Mouse (Mus musculus) lung, embryonic 15.5 days (tissue): ENCODE measurements at regions not wholly inside any gene's neighbourhood (a gene's known extent, or its start where the extent isn't known, plus 50 kb on each side); places are given as distances from the start of the nearest gene placed in this dataset.

Experiments used
- ATAC-seq: fragments of 200-750 bp; cut with Nextera tagmentation; 2 replicates; pipeline ENCODE4 v1.8.0; 2017; ENCODE audit warnings: moderate number of reproducible peaks, borderline replicate concordance; ENCODE audit not compliant: low FRiP score, low TSS enrichment; ENCODE audit errors: extremely low read depth
- H3K27ac ChIP-seq: fragments of 300-500 bp; sonication (generic); 2 replicates; pipeline ENCODE4 v1.5.1; 2015; ENCODE audit warnings: moderate library complexity, mild to moderate bottlenecking, inconsistent platforms
- H3K27me3 ChIP-seq: fragments of 300-500 bp; sonication (generic); 2 replicates; pipeline ENCODE4 v1.6.1; 2015; ENCODE audit warnings: inconsistent platforms
- H3K36me3 ChIP-seq: fragments of 300-500 bp; sonication (generic); 2 replicates; pipeline ENCODE4 v1.6.1; 2015; ENCODE audit warnings: inconsistent platforms
- H3K4me1 ChIP-seq: fragments of 300-500 bp; sonication (generic); 2 replicates; pipeline ENCODE4 v1.6.1; 2015; ENCODE audit warnings: inconsistent platforms
- H3K4me2 ChIP-seq: fragments of 300-500 bp; sonication (generic); 2 replicates; pipeline ENCODE4 v1.6.1; 2015; ENCODE audit warnings: inconsistent platforms, mild to moderate bottlenecking, moderate library complexity
- H3K4me3 ChIP-seq: fragments of 300-500 bp; sonication (generic); 2 replicates; pipeline ENCODE4 v1.5.1; 2015; ENCODE audit warnings: mild to moderate bottlenecking, inconsistent platforms
- H3K9ac ChIP-seq: fragments of 300-500 bp; sonication (generic); 2 replicates; pipeline ENCODE4 v1.6.1; 2015; ENCODE audit warnings: inconsistent platforms
- H3K9me3 ChIP-seq: fragments of 300-500 bp; sonication (generic); 2 replicates; pipeline ENCODE4 v1.6.1; 2016; ENCODE audit warnings: inconsistent platforms
- WGBS: fragments of 180-500 bp; shearing (Covaris S2); methylation state at CpG from one replicate; pipeline ENCODE4 v1.1.7; 2015; 5-methylcytosine and 5-hydroxymethylcytosine counted together

DNA sequence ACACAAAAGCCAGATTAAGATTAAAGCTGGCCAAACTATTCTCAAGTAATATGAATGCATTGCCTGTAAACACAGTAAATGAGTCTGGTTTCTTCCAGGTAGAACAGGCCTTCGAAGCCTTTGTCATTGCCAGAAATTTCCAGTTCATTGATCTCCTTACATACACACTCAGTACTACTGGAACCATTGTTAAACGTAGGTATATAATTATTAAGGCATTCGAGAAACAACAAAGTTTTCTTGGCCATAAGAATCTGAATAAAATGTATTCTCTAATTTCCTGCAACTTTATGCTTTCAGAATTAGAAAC is 337.5 kb downstream of the Hs3st1 start:
- Histone ChIP-seq H3K4me2 (no peak overlapping the region), H3K36me3 (no peaks in the 10 kb centered on the region), H3K9me3 (no peaks in the 10 kb centered on the region), H3K9ac (no peak overlapping the region), H3K27me3 (no peaks in the 10 kb centered on the region), H3K27ac (no peak overlapping the region), H3K4me1 (no peaks in the 10 kb centered on the region), H3K4me3 (no peak overlapping the region)
- no peak for ATAC-seq
- 86% methylated on average over 3 of the region's 3 CpGs for WGBS

DNA sequence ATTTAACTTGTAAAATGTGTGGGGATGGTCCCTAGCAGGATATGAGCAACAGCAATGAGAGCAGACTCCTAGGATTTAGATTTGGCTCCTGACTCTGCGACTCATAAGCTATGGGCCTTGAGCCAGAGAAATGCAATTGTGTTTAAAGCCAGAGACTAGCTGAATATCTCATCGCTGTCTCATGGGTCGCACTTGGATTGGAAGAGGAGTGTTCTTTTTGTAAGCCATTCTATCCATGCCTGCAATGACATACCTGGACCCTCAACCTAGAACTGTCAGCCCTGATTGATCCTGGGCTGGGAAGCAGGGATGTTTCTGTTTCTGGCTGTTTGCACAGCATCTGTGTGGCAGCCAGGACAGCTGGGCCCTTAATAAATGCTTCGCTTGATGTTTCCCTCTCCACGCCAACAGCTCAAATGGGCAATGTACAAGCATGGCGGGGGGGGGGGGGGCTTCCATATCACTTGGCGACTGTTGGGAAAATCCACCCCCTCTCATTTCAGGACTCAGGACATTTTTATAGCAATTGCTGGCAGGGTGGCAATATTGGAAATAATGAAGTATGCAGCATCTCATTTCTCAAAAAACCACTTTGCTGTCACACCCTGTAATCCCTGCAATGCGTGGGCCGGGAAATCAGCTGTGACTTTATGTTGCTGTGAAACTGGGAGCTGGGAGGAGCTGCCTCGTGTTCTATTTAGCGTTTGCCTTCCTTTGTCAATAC is 338.0 kb downstream of the Hs3st1 start:
- ATAC-seq, result no peak
- Histone ChIP-seq H3K4me2 (no peak overlapping the region), H3K9ac (no peak overlapping the region), H3K36me3 (no peaks in the 10 kb centered on the region), H3K4me1 (no peaks in the 10 kb centered on the region), H3K27ac (no peak overlapping the region), H3K4me3 (no peak overlapping the region), H3K9me3 (no peaks in the 10 kb centered on the region), H3K27me3 (no peaks in the 10 kb centered on the region)
- WGBS, result 66% methylated on average over 11 of the region's 11 CpGs

DNA sequence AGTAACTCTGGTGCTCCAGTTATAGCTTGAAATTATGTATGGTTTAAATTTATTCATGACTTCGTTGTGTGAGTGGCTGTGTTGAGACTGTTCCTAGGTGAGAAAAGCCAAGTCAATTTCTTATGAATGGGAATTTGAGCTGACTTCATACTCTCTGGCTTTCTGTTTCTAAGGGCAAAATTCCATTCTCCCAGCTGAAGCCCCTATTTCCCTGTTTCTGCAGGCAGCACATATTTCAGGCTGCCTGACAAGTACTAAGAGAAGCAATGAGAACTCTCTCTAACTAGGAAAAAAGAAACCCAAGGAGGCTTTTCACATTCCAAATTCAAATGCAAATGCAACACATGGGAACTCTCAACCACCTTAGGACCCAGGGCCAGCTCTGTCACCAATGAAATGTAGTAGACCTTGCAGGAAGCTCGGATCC is 338.7 kb downstream of the Hs3st1 start:
- 54% methylated on average over 2 of the region's 2 CpGs for WGBS
- no peak for ATAC-seq
- Histone ChIP-seq H3K27ac (no peak overlapping the region), H3K9ac (no peak overlapping the region), H3K4me2 (no peak overlapping the region), H3K9me3 (no peaks in the 10 kb centered on the region), H3K27me3 (no peaks in the 10 kb centered on the region), H3K4me1 (no peaks in the 10 kb centered on the region), H3K36me3 (no peaks in the 10 kb centered on the region), H3K4me3 (no peak overlapping the region)

DNA sequence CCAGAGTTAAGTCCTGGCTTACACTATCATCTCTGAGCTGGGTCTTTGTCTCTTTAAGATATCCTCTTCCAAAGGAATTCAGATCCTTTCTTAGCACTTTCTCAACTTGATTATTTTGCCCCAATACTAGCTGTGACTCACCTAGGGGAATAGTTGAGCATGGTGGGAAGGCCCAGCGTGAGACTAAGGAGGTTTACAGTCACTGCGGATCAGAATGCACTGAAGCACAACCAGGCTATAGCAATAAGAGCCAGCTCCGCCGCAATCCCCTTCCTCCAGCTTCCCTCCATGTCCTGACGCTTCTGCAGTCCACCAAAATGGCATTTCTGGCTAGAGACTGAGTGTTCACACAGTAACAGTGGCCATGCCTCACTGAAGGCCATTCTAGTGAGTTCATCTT is 342.5 kb downstream of the Hs3st1 start:
- 63% methylated on average over 5 of the region's 5 CpGs for WGBS
- Histone ChIP-seq H3K4me2 (no peak overlapping the region), H3K9ac (no peak overlapping the region), H3K27ac (no peak overlapping the region), H3K4me1 (no peaks in the 10 kb centered on the region), H3K36me3 (no peaks in the 10 kb centered on the region), H3K9me3 (no peaks in the 10 kb centered on the region), H3K27me3 (no peaks in the 10 kb centered on the region), H3K4me3 (no peak overlapping the region)
- no peak for ATAC-seq

DNA sequence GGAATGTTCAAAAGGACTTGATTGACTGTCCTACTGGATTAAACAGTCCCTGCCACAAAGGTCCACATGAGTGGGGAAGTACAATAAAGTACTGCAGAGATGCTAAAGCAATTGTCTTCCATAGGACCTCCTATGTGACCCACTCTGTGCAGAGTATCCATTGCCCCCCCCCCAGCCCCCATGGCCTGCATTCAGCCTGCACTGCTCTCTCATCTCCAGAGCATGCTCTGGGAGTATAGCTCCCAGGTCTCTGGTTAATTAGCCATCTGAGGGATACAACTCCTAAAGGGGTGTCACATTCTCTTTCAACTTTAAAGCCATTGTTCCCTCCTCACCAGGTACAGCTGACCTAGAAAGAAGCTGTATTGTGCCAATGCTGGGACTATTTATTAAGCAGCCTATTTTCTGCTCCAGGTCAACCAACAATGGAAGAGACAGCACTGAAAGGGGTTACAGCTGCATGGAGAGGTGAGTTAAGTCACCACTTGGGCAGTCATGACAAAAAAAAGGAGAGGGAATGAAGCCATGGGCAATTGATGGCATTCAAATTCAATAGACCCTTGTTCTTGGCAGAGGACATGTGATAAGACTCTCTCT is 364.8 kb downstream of the Hs3st1 start:
- no peak overlapping the region for H3K9ac ChIP-seq

DNA sequence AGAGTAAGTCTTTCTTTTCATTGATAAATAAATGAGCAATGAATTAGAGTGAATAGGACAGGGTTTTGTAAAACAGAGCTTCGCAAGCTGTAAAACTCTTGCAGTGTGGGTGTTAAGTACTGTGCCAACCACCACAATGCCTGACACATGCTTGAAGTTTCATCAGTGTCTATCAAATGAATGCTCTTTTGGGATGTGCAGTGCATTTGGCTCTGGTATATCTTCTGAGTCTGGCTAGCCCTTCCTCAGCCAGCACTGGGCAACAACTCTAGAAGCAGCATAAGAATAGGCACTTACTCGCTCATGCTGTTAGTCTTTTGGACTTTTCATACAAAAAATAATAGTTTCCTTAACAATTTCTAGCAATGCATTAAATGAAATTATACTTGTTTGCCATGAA is 370.9 kb downstream of the Hs3st1 start:
- H3K4me3 ChIP-seq, result no peak overlapping the region
- no peak overlapping the region for H3K27ac ChIP-seq
- ATAC-seq, result no peak
- no peak overlapping the region for H3K4me2 ChIP-seq
- no peaks in the 10 kb centered on the region for H3K27me3 ChIP-seq
- H3K4me1 ChIP-seq, result no peaks in the 10 kb centered on the region
- no peaks in the 10 kb centered on the region for H3K9me3 ChIP-seq
- no peak overlapping the region for H3K9ac ChIP-seq
- no peaks in the 10 kb centered on the region for H3K36me3 ChIP-seq
- WGBS, result 93% methylated on average over 2 of the region's 2 CpGs

More for the DNA sequence above, 364.8 kb downstream of the Hs3st1 start:
- H3K4me3 ChIP-seq, result no peak overlapping the region
- no peaks in the 10 kb centered on the region for H3K27me3 ChIP-seq
- no peak overlapping the region for H3K4me2 ChIP-seq
- no peaks in the 10 kb centered on the region for H3K9me3 ChIP-seq
- no peak overlapping the region for H3K27ac ChIP-seq
- no peaks in the 10 kb centered on the region for H3K4me1 ChIP-seq
- no peaks in the 10 kb centered on the region for H3K36me3 ChIP-seq
- no peak for ATAC-seq

DNA sequence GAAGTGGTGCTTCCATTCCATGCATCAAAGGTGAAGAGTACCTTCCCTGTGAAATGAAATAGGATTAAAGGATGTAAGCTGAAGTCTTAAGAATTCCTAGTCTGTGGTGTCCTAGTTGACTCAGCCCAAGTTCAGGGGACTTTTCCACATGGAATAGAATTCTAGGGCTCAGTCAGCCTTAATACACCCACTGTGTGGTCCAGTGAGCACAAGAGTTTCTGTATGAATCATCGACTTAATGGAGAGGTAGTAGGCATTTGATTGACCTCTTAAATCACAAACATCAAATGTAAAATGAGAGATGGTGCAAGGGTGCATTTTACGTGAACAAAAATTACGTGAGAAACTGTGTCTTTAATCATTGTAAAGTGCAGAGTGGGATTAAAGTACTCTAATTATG is 381.1 kb downstream of the Hs3st1 start:
- Histone ChIP-seq H3K9me3 (no peaks in the 10 kb centered on the region), H3K9ac (no peak overlapping the region), H3K4me2 (no peak overlapping the region), H3K27me3 (no peaks in the 10 kb centered on the region), H3K36me3 (no peaks in the 10 kb centered on the region), H3K27ac (no peak overlapping the region), H3K4me3 (no peak overlapping the region), H3K4me1 (no peaks in the 10 kb centered on the region)
- ATAC-seq, result no peak
- WGBS, result 80% methylated on average over 3 of the region's 3 CpGs

DNA sequence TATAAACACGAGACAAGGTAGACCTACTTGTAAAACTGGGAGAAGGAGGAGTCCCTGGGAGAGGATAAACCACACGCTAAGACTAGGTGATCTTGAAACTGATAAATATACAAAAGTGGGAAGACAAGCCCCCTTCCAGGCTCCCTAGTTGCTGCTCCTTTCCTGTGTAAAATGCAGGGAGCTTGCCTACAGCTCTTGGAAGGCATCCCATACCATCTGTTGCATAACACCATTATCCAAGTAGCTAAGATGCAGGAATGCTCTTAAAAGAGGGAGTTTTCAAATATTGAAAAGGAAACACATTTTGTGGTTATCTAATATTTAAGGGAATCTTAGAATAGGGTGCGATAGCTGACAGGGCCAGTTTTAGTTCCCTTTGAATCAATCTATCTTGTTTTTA is 406.6 kb downstream of the Hs3st1 start:
- H3K9me3 ChIP-seq, result no peaks in the 10 kb centered on the region
- no peaks in the 10 kb centered on the region for H3K4me1 ChIP-seq
- no peak overlapping the region for H3K4me3 ChIP-seq
- ATAC-seq, result no peak
- 63% methylated on average over 3 of the region's 3 CpGs for WGBS
- no peak overlapping the region for H3K9ac ChIP-seq
- H3K27ac ChIP-seq, result no peak overlapping the region
- H3K4me2 ChIP-seq, result no peak overlapping the region
- H3K36me3 ChIP-seq, result no peaks in the 10 kb centered on the region
- H3K27me3 ChIP-seq, result no peaks in the 10 kb centered on the region

DNA sequence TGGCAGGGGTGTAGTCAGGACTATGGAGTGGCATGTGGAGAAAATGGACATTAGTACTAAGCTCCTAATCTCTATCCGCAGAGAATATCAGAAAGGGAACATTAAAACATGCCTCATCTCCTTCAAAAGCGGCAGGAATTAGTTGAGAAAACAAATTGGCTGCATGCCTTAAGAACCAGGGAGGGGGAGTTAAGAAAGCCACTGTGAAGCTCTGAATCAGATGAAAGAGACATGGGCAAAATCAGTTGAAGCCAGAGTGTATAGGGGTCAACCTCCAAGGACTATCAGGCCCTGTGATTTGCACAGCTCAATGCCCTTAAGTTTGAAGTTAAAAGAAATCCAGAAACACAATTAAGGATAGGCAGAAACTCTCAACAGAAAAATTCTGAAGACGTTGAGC is 408.3 kb downstream of the Hs3st1 start:
- no peak overlapping the region for H3K4me3 ChIP-seq
- no peak overlapping the region for H3K9ac ChIP-seq
- WGBS, result 72% methylated on average over 3 of the region's 3 CpGs
- no peak for ATAC-seq
- H3K9me3 ChIP-seq, result no peaks in the 10 kb centered on the region
- H3K4me2 ChIP-seq, result no peak overlapping the region
- no peaks in the 10 kb centered on the region for H3K36me3 ChIP-seq
- H3K4me1 ChIP-seq, result no peaks in the 10 kb centered on the region
- no peak overlapping the region for H3K27ac ChIP-seq
- H3K27me3 ChIP-seq, result no peaks in the 10 kb centered on the region

DNA sequence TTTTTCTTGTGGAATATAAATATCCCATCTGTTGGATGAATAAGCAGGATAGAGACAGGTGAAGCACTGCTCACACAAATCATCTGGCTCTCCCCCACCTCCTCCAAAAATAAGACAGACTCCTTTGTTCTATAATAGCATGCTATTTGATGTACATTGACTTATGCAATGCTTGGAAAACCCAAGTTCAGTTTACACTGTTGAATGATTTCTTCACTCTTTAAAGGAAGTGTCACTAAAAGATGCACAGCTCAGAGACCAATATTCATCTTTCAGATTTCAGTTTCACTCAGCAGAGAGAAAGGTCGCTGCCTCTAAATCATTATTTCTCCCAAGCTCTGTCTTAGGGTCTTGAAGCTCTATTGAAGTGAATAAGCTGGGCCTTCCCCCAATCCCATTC is 417.4 kb downstream of the Hs3st1 start:
- H3K9me3 ChIP-seq, result no peaks in the 10 kb centered on the region
- no peak overlapping the region for H3K27ac ChIP-seq
- H3K4me3 ChIP-seq, result no peak overlapping the region
- no peak for ATAC-seq
- 74% methylated on average over 1 of the region's 1 CpGs for WGBS
- H3K36me3 ChIP-seq, result no peaks in the 10 kb centered on the region
- H3K4me2 ChIP-seq, result no peak overlapping the region
- no peaks in the 10 kb centered on the region for H3K4me1 ChIP-seq
- H3K9ac ChIP-seq, result no peak overlapping the region
- no peaks in the 10 kb centered on the region for H3K27me3 ChIP-seq

DNA sequence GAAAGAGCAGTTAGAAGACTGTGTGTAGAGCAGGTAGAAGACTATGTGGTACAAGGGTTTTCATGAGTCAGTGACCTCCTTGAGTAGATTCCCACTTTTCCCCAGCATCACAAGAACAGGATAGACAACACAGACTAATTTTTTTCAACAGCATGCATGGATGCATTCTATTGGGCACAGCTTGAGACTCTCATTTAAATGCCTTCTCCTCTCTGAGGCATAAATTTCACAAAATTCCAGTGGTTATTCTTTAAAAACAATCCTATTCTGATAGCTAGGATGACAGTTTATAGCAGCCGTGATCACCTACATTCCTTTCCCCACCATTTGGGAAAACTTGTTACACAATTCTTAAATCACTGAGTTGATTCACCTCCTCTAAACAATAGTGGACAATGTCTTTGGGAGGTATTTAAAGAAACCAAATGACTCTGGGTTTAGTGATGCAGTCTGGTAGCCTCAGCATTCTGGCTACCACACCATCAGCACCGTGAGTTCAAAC is 418.7 kb downstream of the Hs3st1 start:
- no peaks in the 10 kb centered on the region for H3K9me3 ChIP-seq
- WGBS, result 82% methylated on average over 2 of the region's 2 CpGs
- no peaks in the 10 kb centered on the region for H3K27me3 ChIP-seq
- ATAC-seq, result no peak
- no peaks in the 10 kb centered on the region for H3K36me3 ChIP-seq
- H3K4me2 ChIP-seq, result no peak overlapping the region
- H3K9ac ChIP-seq, result no peak overlapping the region
- no peaks in the 10 kb centered on the region for H3K4me1 ChIP-seq
- no peak overlapping the region for H3K27ac ChIP-seq
- no peak overlapping the region for H3K4me3 ChIP-seq

DNA sequence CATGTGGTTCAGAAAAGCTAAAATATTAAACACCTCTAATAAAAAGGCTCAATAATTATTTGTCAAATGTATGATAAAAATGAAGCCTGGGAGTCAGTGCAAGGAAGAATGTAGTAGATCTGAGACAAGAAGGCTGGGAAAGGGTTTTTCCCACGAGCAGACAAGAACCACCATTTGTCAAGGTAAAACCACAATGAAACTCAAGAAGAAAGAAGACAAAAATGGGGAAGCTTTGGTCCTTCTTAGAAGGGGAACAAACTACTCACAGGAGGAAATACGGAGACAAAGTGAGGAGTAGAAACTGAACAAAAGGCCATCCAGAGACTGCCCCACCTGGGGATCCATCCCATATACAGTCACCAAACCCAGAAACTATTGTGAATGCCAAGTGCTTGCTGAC is 420.0 kb downstream of the Hs3st1 start:
- Histone ChIP-seq H3K4me2 (no peak overlapping the region), H3K36me3 (no peaks in the 10 kb centered on the region), H3K9ac (no peak overlapping the region), H3K9me3 (no peaks in the 10 kb centered on the region), H3K4me3 (no peak overlapping the region), H3K27me3 (no peaks in the 10 kb centered on the region), H3K4me1 (no peaks in the 10 kb centered on the region), H3K27ac (no peak overlapping the region)
- ATAC-seq, result no peak
- WGBS, result 64% methylated on average over 2 of the region's 2 CpGs

DNA sequence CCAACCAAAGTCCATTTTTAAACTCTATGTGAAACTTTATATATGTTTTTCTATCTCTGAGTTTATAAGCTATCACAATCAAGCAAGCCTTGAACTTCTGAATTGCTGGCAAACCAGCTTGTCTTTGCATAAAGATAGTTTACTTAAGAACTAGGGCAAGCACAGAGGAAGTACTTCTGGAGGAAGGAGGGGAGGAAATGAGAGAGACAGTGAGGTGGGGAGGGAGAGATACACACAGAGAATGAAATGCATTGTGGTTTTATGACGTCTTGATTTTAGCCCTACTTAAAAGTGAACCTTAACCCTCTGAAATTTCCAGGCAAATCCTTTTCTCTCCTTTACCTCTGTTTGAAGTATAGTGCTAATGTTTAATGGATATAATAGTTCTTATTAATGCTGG is 421.0 kb downstream of the Hs3st1 start:
- no peak for ATAC-seq
- 41% methylated on average over 1 of the region's 1 CpGs for WGBS
- Histone ChIP-seq H3K9ac (no peak overlapping the region), H3K27me3 (no peaks in the 10 kb centered on the region), H3K36me3 (no peaks in the 10 kb centered on the region), H3K4me3 (no peak overlapping the region), H3K4me2 (no peak overlapping the region), H3K27ac (no peak overlapping the region), H3K9me3 (no peaks in the 10 kb centered on the region), H3K4me1 (no peaks in the 10 kb centered on the region)
